Mouse (Mus musculus) megakaryocyte, embryonic 14.5 days (primary cell): Measurements from ENCODE around the gene Sdhaf4.

Experiments
- FLI1 ChIP-seq: IDR thresholded peaks from 2 replicates; pipeline ENCODE4 v1.6.1; 2012; ENCODE audit warnings: low read length, inconsistent platforms, mixed read lengths
- GATA1 ChIP-seq: IDR thresholded peaks from 3 replicates; pipeline ENCODE4 v1.6.1; 2012; ENCODE audit warnings: mixed read lengths, low read length, inconsistent platforms, borderline replicate concordance

GRCm38 (mm10) chr1:23959415-23959732 is 46.1 kb downstream of the Sdhaf4 start:
- no peak for TF ChIP-seq FLI1
- TF ChIP-seq GATA1, result no peak
